Mouse (Mus musculus) cerebellum, postnatal 25 days (tissue): ENCODE measurements around the gene Fam227b.

Source experiments
- DNase-seq, 2 experiments: peaks; one replicate each; pipeline ENCODE4 v3.0.0; 2021; ENCODE audit warnings: mixed read lengths in 2 of 2

Fam227b gene

DNA sequence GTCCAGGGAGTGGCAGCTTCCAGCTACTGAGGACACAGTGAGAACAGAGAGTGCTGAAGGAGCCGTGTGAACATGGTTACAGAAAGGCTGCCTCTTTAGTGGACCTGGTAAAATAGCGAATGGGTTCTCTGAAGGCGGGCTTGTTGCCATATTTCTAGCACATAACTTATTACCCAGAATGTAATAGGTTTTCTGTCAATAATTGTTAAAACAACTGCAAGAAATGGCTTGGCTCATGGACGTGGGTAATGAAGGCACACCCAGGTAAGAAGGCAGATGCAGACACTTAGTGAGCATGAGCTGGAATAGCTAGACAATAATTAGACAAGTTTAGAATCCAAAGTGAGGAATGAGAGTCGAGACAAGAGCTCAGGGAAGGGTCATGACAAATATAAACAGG lies 149.5 kb downstream of the Fam227b start:
- no peak for DNase-seq

DNA sequence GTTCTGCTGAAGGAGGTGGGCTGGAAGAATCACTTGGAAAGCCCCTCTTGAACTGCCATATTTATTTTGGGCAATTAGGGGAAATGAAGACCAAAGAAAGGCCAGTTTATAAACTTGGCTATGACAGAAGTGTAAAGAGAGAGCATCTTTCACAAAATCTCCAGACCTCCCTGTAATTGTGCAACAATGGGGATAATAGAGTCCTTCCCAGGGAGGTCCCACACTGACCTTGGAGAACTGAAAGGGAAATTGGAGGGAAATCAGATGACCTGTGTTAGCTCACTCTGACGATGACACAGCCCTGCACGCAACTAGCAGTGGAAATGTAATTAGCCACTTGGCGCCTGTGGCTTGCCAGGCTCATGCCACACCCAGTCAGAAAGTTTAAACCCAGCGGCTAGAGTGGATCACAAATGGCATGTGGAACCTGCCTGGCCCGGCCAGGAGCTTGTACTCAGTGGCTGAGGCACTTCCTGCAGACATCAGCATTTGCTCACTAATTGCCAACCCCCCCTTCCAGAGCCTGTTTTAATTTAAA lies 175.9 kb downstream of the Fam227b start:
- no peak for DNase-seq

DNA sequence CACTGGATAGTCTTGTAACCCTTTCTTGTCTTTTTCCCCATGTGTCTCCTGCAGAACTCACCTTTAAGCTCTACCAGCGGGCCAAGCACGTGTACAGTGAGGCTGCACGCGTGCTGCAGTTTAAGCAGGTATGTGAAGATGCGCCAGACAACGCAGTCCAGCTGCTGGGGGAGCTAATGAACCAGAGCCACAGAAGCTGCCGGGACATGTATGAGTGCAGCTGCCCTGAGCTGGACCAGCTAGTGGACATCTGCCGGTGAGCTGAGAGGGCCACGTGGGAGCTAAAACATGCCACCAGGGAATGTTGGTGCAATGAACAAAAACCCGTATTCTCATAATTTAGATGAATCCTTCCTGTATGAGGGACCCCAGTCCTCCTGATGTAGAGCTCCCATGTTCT lies 176.6 kb downstream of the Fam227b start:
- no peak for DNase-seq

DNA sequence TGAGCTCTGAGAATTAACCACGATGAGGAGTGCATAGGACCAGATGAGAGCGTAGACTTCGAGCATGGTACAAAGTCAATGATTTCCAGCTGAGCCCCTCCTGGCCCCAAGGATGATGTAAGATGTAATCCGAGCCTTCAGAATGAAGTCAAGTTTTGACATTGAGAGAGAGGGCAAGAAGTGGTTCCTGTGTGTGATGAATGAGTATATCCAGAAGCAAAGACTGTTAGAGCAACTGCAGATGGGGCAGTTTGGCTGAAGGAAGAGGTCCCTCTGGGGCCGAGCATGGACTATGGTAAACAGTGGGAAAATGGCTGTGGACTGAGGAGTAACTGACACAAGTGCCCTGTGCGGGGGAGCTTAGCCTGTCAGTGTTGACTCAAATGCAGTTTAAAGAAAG lies 178.6 kb downstream of the Fam227b start:
- DNase-seq = no peak

DNA sequence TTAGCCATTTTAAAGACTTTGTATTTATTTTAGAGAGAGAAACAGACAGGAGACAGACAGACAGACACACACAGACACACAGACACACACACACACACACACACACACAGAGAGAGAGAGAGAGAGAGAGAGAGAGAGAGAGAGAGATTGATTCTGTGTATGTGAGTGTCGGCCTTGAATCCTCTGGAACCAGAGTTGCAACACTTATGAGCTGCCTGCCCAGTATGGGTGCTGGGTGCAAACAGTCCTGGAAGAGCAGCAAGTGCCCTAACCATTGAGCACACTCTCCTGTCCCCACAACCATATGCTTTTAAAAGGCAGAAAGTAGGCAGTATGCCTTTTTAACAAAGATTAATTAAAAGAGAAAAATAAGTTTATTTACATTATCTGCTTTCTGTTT lies 183.0 kb downstream of the Fam227b start:
- DNase-seq = no peak

DNA sequence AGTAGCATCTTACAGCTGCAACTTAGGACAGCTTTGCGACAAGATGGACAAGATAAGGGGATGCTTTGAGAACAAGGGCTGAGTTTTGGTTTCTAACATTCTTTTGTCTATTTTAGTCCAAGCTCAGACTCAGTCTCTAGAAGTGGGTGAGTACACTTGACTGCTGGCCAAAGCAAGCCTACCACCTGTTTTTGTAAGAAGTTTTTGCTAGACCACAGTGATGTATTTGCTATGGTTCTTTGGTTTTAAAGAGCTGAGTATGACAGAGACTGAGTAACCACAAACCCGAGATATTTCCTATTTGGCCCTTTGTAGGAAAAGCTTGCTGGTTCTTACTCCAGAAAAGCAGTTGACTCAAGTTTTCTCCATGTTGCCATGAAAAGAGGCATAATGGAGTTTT lies 203.6 kb downstream of the Fam227b start:
- DNase-seq = no peak

DNA sequence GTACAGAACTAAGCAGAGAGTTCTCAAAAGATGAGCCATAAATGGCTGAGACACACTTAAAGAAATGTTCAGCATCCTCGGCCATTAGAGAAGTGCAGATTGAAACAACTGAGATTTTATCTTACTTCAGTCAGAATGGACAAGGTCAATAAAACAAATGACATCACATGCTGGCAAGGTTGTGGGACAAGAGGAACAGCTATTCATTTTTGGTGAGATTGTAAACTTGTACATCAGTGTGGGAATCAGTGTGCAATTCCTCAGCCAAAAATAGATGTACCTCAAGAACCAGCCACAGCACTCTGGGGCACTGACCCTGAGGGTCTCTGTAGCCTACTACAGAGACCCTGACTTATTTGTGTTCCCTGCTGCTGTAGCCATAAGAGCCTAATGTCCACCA lies 208.5 kb downstream of the Fam227b start:
- DNase-seq = no peak

DNA sequence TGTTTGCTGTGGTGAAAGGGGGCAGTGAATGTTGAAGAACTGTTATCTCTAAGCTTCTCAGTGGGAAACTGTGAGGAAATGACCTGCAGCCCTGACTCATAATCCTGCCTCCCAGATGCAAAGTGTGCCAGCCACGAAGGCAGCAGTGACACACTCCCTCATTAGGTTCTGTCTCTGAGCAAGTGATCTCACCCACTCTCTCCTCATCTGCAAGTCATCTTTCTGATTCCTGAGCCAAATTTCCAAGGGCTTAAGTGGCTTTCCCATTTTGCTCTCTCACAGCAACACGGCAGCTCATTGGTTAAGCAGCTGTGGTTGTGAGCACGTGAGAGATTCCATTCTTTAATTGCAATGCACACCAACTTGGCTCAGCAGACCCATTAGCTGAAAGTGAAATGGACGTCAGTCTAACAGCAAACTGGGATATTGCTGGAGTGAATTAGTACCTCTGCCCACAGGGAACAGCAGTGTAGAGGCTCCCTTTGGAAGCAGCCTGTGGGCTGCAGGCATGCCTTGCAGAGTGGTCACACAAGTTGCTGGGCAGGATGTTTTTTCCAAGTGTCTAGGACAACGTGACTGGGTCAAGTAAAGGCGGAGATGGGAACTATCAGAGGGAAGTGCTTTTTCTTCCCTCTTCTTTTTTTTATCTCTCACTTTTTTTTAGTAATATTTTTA lies 210.6 kb downstream of the Fam227b start:
- DNase-seq = no peak

DNA sequence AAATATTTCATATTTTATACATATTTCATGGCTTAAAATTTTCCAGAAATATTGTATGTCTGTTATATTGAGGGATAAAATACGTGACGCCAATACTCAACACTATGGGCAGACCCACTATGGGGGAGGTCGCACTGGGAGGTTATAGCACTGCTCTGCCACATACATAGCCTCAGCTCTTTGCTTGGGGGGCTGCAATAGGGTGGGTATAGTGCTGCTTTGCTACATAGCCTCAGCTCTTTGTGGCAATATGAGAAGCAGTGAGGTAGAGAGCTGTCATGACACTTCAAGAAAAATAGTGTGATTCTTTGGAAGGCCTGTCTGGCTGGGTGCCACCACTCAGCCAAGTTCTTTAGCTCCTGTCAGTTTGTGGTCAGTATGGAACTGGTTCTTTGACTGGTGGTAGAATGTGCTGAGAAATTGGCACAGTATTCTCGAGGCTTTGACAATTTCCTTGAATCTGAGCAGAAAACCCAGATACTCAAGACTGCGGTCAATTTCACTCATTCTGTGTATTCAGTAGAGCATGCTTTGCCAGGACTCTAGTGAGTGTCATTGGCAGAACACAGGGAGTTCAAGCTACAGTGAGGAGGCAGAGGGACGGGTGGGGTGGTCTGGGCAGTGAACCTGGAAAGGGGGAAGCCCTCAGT lies 212.7 kb downstream of the Fam227b start:
- no peak for DNase-seq

DNA sequence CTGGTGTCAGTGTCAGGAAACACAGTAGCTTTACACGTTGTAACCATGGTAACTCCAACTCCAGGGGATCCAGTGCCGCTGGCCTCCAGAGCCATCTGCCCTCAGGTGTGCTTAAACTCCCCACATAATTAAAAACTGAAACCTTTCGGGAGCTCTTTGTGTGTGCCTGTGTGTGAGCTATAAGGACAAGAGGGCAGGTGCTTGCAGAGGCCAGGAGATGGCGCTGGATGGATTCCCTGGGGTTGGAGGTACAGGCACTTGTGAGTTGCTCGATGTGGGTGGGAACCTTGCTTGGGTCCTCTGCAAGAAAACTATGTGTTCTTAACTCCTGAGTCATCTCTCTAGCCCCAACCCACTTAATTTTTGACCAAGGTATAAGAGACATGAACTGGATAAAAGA lies 215.4 kb downstream of the Fam227b start:
- no peak for DNase-seq

DNA sequence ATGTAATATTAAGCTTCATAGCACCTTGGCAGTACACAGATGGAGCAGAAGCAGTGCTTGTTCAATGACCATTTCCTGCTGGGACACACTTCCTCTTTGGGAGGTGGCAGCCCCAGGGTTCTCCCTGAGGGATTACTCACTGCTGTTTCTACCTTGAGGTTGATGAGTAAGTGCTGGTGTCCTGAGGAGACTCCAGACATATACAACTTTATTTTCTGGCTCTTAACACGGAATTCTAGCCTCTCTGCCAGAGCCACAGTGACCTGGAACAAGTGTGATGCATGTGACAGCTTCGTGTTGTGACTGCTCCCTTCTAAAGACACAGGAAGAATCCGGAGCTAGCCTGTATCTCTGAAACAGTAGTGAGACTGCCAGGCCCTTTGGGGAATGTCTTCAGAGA lies 217.8 kb downstream of the Fam227b start:
- no peak for DNase-seq
